Mouse (Mus musculus) small intestine, adult 2 months (tissue): ENCODE measurements around the gene Pde6c.

ENCODE experiments used
- CTCF ChIP-seq: fragments of 200-500 bp; IDR thresholded peaks from 2 replicates; pipeline ENCODE4 v1.5.1; 2012; ENCODE audit warnings: low read depth, mild to moderate bottlenecking, control low read depth, inconsistent platforms, low read length, moderate library complexity, mixed read lengths; ENCODE audit not compliant: insufficient replicate concordance, insufficient read length; ENCODE audit errors: extremely low read depth
- POLR2A ChIP-seq: fragments of 200-500 bp; IDR thresholded peaks from 2 replicates; pipeline ENCODE4 v1.6.1; 2012; ENCODE audit warnings: low read depth, mild to moderate bottlenecking, control low read depth, inconsistent platforms, low read length, moderate library complexity

- TF ChIP-seq POLR2A (peak; percentile 39; the same call in 1 of the 2 replicates), CTCF (peak; percentile 30; the same call in 1 of the 2 replicates)
Measured at GRCm38 (mm10) chr19:38223905-38224684, 91.5 kb downstream of the Pde6c start, which contains the start of gene Fra10ac1.
